Mouse (Mus musculus) R1 (cell line): Measurements from ENCODE around the gene Usp12.

Experiments
- DNase-seq: peaks from one replicate; pipeline ENCODE4 v3.0.0-alpha.2; 2018; ENCODE audit warnings: low read depth, low spot score

The Usp12 gene

GRCm38 (mm10) chr5:146692976-146693361, 101.8 kb downstream of the Usp12 start:
- no peak for DNase-seq

DNA sequence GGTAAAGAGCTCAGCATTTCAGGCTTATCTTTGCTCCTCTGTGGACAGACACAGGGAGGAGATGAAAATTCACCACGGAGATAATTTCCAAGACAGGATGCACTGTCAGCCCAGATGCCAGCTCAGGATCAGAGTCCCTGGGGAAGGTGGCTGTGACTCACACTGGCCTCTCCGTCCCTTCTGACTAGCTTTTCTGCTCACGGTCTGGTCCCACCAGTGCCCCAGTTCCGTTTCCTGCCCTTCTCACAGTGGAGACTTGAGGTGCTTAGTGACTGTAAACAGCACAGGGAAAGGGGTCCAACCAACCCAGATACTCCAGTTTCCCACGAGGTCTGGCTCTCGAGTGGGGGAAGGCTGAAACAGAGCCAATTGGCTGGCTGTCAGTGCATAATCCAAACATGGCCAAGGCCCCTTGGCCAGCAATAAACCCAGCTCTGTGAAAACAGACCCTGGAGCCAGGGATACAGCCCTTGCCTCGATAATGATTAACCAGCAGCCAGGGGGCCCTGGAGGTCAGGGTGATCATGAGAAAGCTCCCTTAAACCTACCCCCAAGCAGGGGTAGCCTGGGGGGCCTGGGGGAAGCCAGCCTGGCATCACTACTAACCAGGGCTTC, 102.3 kb downstream of the Usp12 start:
- DNase-seq, result no peak

DNA sequence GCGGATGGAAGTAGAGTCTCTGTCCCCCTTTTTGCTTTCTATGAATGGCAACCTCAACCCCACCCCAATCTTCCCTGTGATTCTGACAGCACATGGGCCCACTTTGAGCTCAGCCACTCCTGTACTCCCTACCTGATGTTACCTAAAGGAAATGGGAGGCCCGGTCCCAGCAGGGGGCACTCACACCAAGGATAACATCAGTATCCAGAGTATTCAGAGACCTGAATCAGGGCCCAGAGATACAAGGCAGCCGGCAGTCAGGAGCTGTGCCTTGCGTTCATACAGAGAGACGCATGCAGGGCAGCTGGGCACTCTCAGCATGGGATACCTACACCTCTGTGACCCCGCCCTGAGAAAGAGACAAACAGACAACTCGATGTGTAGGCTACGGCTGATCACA, 103.1 kb downstream of the Usp12 start:
- peak; percentile 55 for DNase-seq

DNA sequence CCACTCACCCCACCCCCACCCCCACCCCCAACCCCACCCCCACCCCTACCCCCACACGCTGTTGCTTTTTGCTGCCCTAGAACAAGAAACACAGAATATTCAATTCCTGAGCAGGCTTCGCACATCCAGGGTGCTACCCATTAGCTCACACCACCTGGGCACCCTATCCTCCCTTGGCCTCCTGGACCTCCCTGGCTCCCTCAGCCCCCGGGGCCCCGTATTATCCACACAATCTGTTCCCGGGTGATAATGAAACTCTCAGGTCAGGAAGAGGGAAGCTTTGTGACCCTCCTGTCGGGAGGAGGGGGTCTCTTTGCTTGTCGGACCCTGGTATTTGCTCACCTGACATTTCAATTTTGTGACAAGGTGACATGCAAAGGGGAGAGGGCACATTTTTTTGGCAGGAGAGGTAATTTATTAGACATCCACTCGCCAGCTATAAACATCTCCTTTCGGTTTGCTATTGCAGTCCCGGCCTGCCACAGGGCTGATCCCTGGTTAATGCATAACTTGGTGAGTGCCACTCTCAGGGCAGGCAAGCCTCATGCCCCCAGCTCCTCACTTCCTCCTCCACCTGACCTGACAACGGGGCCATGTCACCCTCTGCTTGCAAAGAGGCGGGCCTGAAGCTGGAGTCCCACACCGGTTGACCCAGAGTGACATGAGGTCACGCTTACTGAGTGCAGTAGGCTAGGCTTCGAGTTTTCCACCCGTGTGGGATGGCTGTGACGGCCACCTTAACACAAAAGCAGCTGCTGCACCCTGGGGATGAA, 107.1 kb downstream of the Usp12 start:
- no peak for DNase-seq

- DNase-seq, result no peak
Measured at GRCm38 (mm10) chr5:146686954-146687353, 107.9 kb downstream of the Usp12 start.
